Mouse (Mus musculus) CD8-positive naive resting alpha-beta T cell, adult 2 months (primary cell): ENCODE results near the gene Gm4969.
A peak's percentile ranks its signal among the peaks of the same experiment; 100 is the strongest.
"Not testable (repeated sequence)": the region's sequence is repeated elsewhere in the genome, so short reads cannot be mapped to it uniquely, and the experiment has no call there.

ENCODE experiments used
- DNase-seq, 2 experiments: peaks; one replicate each; pipeline ENCODE4 v3.0.0; 2022; ENCODE audit warnings: low read depth in 2 of 2, low spot score in 2 of 2

Gene Gm4969

DNA sequence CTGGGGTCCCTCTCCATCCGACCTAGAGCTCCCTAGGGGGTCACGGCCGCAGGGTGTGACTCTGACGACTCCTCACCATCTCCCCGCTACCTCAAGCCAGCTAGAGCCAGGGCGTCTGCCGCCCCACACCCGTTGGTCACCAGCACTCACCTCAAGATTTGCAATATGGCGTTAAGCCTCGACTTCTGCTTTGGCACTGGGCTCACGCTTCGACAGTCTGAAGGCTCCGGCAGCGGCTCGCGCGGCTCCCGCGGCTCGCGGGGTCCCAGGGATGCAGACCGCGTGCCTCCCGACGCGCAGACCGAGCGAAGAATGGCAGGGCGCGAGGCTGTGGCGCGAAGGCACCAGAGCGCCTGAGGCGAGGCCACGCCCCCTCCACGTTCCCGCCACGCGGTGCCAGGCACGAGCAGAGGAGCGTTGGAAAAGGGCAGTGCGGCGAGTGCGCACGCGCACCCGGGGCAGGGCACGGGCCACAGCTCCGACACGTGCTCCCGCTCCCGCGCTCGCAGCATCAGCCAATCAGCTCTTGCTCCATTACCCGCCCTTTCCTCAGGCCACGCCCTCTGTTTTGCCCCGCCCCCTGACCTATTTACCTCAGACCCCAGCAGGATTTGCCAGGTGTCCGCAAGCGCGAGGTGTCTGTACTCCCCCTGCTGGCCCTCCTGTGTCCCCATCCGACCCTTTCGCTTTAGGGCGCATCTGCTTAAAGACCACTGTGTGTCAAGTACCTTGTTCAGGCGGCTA, at the start of gene Gm4969:
TSS of gene Gm4969 (minus strand) at position 341 of the 744 bp plus-strand sequence.
- DNase-seq = peak in 1 of 2 experiments; percentile 16

DNA sequence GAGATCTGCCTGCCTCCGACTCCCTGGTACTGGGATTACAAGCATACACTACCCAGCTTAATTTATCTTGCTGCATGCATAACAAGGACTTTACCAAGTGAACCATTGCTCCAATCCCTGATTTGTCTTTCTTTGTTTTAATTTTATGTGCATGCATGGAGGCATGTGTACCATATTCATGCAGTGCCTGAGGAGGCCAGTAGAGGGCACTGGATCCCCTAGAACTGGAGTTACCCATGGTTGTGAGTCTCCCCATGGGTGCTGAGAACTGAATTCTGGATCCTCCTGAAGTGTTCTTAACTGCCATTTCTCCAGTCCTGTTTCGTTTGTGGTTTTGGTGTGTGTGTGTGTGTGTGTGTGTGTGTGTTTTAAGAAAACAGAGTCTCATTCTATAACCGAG, 48.8 kb upstream of the Gm4969 start:
- no peak for DNase-seq

DNA sequence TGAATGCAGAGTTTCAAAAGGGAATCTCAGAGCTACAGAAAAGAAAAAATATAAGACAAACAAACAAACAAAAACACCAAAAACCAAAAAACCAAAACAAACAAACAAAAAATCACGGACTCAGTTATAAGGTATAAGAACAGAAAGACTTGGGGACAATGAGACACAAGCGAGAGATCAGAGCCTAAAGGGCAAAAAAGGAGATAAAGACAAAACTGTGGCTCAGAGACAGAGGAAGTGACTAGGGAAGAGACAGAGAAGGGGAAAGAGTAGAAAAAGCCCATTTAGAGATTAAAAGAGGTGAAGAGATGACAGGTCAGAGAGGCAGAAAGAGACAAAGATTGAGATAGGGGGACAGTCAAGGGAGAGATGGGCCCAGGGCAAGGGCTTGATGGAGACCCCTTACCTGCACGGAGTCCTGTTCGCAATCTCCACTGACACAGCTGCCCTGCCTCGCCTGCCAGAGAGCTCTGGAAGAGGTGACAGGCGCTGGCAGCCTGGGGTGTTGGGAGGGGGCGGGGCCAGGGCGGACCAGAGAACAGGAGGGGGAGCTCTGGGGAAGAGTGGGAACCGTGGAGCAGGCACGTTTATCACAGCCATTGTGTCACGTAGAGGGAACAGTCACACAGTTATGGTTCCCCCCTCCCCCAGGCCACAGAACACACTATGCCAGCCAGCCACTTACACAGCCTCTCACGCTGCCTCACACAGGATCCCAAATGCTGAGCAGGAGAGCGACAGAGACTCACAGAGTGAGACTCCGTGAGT, 47.7 kb upstream of the Gm4969 start, which contains the start of gene Gipr:
TSS of gene Gipr (minus strand) at position 472 of the 768 bp plus-strand sequence.
- no peak for DNase-seq

DNA sequence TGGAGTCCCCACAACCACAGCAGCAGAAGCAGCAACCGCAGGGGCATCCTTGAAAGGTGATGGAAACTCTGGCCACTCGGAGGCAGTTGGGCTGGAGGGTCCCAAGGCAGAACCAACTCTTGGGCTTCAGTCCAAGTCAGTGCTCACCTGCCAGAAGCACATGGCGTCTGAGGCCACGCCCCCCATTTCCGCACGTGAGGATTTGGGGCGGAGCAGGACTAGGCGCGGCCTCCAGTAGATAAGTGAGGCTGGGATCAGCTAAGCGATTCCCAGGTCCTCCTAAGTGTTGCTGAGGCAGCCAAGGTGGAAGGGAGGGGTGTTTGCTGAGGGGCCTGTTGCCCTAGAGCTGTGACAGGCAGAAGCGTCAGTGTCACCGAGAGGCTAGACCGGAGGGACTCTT, 46.8 kb upstream of the Gm4969 start:
- DNase-seq = no peak

DNA sequence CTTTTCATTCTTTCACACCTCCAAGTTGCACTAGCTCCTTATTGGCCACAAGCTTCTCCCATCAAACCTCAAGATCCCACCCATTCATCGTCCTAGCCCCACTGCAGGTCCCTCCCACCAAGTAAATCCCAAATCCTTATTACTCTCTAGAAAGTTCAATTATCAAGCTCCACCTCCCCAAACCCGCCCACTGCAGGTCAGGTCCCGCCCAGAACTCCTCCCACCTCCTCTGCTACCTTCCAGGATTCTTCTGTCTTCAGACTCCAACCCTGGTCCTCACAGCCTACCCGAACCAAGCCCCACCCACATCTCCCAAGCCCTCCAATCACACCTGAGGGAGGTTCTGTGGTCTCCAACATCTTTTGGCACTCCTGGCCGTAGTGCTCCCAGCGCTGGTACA, 46.0 kb upstream of the Gm4969 start:
- no peak for DNase-seq

DNA sequence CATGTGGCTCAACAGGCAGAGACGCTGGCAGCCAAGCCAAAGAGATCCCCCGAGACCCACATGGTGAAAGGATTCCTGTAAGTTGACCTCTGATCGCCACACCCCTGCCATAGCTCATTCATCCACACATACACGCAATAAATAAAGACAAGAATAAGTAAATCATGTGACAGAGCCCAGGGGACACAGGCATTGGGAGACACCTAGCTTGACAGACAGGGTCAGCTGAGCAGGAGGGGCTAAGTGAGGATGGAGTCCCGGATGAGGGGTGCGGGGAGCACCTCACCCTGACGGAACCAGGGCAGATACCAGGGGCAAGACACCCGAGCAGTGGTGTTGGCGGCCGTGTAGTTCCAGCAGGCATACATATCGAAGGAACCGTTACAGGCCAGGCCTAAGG, 45.6 kb upstream of the Gm4969 start:
- no peak for DNase-seq

DNA sequence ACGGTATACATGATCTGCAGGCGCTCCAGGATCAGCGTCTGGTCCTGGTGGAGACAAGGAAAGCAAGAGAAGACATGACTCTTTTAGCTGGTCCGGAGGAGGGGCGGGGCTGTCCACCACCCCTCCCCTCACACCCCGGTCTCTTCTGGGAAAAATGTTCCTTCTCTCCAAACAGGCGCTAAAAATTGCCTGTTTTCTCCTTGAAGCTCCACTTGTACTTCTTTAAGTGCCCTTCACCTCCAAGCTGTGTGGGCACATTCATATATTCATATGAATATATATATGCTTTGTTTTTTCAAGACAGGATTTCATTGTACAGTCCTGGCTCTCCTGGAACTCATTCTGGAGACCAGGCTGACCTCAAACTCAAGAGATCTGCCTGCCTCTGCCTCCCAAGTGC, 44.8 kb upstream of the Gm4969 start:
- DNase-seq = no peak

DNA sequence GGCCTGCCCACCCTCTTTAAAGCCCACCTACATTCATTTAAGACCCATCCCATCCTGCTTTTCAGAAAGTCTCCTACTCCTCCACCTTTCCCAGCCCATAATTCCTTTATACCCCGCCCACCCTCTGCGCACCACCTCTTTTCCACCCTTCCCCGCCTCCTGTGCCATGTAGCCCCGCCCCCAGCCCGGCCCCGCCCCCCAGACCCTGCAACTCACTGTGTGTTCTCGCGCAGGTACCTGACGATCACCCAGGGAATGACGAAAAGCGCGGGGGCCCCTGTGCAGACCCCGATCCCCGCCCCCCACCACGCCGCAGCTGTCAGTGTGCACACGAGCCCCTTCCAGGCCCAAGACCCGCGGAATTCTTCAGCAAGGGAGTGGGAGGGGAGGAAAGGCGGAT, 41.9 kb upstream of the Gm4969 start:
- DNase-seq = no peak

DNA sequence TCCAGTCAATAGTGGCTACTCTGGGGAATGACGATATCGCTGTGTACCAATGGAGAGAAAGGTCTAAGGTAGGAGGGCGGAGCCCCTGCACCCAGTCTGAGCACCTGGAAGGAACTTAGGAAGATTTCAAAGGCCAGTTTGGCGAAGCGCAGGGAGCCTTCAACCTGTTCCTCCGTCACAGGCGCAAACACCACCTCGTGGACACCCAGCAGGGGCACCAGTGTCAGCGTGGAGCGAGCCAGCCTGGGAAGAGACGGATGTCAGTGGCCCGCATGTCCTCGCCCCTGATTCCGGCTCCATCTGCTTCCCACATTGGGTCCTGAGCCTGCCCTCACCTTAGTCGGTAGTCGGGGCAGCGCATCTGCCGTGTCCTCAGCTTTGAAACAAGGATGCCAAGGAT, 41.2 kb upstream of the Gm4969 start:
- no peak for DNase-seq

DNA sequence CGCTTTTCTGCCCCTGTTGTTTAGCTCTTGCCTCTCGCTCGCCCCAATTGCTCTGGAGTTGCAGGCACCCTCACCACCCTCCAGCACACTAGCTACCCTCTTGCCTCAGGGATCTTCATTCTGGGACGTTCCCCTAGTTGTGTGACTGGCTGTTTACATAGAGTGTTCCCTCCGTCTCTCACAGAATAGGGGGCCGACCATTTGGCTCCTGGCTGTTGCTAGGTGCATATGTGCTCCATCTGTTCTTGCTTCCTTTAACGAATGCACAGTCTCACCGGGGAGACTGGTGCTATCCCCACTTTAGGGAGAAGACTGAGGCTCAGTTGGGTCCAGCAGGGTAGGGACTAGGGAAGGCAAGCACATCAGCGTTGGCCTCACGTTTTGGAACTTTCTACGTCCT, 40.4 kb upstream of the Gm4969 start:
- DNase-seq = no peak

DNA sequence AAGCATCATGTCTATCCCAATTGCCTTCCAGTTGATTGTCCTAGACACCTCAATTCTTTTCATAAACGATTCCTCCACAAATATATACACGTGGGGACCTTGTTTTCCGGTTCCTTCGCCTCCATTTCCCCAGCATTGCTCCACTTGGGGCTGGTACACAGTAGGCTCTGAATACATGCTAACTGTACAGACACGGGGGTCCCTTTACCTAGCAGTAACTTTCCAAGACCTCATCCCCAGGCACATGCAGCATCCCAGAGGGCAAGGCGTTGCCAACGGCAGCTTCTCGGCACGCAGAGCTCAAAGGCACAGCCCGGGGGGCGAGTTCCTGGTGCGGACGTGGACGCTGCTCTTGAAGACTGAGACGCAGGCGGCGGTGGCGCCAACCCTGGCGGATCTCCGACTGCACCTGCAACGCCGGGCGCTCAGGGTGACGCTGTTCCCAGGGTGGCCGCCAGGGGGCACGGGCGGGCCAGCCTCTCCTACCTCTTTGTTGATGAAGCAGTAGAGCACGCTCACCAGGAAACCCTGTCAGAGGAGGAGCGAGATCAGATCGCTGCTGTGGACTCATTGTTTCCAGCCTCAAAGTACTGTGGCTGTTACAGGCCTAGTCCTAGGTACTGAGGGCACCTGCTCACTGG, 39.1 kb upstream of the Gm4969 start:
- DNase-seq = peak; percentile 95 to 97

DNA sequence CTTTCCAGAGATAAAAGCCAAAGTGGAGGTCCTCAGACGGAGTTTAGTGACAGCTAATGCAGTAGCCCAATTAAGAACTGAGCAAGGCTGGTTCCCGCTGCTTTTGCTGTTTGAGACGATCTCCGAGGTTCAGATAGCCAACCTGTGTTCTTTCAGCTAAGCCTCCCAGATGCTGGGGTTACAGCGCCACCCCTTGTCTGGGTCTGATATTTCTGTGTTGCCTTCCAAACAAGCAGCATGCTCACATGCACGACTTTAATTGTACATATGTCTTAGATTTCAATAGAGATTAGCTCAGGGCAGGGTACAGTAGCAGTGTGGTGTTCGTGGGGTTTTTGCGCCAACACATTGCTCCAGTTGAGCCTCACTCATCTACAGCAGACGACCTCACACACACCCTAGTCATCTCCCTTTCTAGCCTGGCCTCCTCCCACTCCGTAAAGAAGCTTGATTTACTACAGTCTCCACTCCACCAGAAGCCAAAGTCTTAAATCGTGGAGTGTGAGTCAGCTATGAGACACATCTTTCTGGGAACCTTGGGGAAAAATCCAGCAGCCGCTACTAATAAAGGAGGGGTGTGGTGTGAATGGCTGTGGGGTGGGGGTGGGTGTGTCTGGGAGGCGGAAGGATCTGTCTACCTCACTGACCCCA, 37.8 kb upstream of the Gm4969 start:
- DNase-seq = no peak

DNA sequence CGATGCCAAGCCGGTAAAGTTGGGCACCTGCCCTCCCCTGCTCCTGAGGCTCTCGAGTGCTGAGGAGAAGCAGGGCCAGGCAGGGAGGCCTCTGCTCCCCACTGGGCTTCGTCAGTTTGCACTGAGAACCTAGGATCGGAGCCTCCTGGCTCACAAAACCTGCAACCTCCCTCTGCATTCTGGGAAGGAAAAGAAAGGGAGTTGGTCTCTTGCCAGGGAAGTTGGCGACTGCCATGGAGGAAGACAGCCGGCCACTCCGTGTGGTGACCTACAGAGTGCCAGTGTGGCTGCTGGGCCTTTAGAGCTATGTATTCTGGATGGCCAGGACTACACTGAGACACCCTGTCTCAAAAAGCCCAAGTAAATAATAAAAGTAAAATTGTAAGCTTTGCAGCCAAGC, 36.6 kb upstream of the Gm4969 start:
- DNase-seq = no peak

DNA sequence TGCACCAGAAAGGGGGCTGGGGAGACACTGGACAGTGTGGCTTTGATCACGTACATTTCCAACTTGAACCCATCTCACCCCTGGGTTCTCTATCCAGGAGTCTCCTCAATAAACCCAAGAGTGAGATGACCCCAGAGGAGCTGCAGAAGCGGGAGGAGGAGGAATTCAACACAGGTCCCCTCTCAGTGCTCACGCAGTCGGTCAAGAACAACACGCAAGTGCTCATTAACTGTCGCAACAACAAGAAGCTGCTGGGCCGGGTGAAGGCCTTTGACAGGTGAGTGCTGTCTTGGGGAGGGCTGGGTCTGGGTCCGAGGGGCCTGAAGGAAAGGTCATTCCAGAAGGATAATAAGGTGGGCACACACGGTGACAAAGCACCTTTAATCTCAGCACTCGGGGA, 33.0 kb upstream of the Gm4969 start:
- not testable (repeated sequence) for DNase-seq

DNA sequence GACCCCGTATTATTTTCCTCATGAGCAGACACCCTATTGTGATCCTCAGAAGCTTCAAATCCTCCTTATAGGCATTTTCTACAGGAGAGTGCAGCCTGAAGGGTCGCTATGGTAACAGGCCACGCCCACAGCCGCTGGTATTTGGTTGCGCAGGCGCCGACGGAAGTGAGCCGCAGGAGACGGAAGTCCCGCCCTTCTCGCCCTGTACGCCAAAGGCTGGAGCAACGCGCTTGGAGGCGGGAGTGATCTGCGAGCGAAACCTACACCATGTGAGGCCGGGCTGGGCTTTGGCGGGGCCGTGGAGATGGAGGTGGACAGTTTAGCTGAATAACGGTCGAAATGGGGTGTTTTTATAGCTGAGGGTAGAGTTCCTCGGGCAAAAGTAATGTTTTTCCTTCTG, 31.5 kb upstream of the Gm4969 start, which contains the start of gene Snrpd2:
TSS of gene Snrpd2 (plus strand) at position 97 of the 400 bp plus-strand sequence.
- peak; percentile 91 to 92 for DNase-seq

DNA sequence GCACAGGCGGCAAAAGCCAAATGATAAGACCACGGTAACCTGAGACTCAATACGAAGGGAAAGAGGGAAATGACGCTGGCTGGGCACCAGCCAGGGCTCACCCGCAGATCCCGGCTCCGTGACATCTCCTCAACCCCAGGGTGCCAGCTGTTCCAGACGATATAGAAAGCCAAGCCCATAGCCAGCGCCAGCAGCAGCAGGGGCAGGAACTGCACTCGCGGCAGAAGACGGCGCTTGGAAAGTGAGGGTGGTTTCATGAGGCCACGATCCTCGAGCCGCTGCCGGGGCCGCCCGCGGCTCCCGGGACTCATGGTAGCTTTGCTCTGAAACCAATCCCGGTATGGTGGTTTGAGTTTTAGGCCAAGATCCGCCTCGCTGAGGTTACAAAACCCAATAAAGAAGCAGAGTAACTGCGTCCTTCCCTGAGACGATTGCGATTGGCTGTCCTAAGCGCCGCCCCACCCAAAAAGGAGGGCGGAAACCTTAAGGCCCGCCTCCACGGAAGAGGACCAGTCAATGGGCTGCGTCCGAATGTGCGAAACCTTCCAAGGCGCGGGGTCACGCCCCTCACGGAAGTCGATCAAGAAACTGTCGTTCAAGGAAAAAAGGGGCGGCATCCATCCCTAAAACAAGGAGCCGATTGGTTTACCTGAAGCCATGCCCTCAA, 30.8 kb upstream of the Gm4969 start, which contains the start of gene Qpctl:
TSS of gene Qpctl (minus strand) at position 417 of the 667 bp plus-strand sequence.
- DNase-seq = peak; percentile 97

DNA sequence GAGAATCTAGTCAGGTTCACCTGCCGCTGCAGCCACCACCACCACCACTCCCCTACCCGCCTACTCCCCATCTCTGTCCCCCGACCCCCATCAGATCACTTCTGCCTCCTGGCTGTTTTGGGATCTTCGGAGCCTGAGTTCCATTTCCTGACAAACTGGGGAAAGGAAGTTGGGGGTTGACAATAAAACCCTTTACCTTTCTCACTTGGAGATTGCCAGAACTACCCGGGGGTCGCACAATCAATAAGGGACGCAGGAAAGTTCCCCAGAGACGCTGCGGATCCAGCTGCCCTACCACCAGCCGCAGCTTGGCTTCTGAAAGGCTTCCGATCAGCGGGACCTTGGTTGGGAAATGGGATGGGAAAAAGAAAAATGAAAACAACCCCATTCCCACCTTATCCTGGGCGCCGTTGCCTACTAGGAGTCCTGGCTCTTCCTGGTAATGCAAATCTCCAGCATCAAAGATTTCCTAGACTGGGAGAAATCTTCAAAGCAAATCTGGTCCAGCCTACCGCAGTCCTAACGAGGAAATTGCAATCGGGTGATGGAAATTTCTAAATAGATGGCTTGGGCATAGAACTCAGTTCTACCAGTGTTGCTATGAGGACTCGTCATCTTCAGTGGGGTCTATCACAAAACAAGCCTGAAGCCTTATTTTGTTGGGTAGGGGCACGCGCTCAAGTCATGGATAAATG, 30.2 kb upstream of the Gm4969 start:
- DNase-seq = no peak

DNA sequence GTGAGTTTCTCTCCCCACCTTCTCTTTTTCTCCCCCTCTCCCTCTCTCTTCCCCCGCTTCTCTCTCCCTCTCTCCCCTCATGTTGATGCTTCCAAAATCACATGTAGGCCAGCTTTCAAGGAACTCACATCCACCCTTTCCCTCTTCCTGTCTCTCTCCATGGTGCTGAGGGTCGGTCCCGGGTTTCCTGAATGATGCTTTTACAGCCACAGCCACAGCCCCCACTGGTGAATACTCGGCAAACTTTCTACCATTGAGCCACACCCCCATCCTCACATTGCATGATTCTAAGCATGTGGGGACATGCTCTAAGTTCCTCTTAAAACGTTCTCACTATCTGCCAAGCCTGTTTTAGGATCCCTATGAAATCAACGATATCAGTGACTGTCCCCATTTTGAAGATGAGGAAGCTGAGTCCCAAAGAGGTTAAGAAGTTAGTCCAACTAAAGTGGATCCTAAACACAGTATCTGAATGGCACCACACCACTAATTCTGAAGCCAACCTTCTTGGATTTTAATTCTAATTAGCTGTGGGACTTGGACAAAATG, 29.4 kb upstream of the Gm4969 start:
- DNase-seq = no peak

DNA sequence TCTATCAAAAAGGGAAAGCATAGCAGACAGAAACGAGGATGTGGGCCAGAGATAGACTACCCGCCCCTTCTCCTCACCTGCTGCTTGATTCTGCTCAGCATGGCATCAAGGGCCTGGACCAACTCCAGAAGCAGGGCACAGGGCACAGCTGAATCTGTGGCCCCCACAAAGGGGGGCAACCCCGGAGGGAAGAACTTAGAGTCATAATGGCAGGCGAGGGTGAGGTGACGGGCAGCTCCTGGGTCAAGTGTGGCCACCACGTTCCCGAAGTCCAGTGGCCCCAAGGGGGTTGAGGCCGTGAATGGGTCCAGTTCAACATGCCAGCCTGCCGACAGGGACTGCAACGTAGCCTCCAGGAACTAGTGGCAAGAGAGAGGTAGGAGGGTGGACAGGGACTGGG, 28.6 kb upstream of the Gm4969 start:
- DNase-seq = no peak

DNA sequence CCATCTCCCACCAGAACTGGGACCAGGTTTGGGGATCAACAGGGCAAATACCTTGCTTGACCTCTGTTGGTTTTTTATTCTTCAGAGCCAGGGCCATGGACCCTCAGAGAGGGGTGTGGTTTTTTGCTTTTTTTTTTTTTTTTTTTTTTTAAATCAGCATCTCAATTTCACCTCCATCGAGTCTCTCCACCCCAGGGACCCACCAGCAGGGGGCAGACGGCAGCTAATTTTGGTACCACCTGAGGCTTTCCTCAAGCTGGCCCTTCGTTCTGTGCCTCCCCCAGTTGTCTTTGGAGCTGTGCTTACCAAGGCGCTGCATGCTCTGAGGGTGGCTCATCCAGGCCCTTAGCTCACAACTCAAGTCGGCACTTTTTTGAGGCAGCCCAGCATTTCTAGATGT, 19.2 kb upstream of the Gm4969 start:
- DNase-seq = peak; percentile 52 to 69
